Mouse (Mus musculus): ENCODE measurements at regions not wholly inside any gene's neighbourhood (a gene's known extent, or its start where the extent isn't known, plus 50 kb on each side); places are given as distances from the start of the nearest gene placed in this dataset.

DNA sequence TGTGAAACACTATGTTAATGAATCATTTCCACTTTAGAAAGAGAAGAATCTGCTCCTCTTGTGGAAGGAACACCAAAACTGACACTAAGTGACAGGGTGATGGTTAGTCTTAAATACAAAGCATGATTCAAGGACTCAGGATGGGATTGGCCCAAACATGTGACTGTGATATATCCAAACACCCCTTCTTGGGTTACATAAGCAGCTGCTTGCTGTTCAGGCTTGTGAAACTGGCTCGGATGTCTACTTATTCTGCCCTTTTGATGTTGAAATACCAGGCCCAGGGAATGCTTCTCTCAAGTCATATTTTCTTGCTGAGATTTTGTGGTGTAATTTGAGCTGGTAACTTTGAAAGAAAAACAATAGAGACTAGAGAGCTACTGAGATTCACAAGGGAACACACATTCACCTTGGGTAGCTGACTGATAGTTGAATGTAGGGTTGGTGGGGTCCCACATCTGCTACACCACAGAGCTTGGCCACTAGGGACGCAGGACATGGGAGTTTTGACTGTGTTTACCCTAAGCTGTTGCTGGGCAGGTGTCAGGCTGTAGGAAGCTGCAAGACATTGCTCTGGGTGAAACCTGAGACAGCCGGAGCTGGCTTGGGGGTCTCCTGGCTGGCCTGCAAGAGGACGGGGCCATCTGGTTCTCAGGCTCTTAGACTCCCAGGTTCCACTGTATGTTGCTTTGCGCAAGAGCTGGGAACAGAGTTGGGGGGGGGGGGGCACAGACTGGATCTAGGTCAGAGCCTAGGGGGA, 180.6 kb downstream of the Aldoart1 start:
- no peak for TF ChIP-seq POLR2A (IDR thresholded peaks at IDR 0.05; ENCODE audit: extremely low read depth, insufficient read depth, low read length)
- no peak for TF ChIP-seq CTCF (IDR thresholded peaks at IDR 0.05; ENCODE audit: low read depth, low read length)
